Mouse (Mus musculus) heart, adult 2 months (tissue): ENCODE measurements at regions not wholly inside any gene's neighbourhood (a gene's known extent, or its start where the extent isn't known, plus 50 kb on each side); places are given as distances from the start of the nearest gene placed in this dataset.

Experiments
- CTCF ChIP-seq: fragments of 200-600 bp; IDR thresholded peaks from 2 replicates; pipeline ENCODE4 v1.8.1; 2022; ENCODE audit warnings: antibody characterized with exemption, mild to moderate bottlenecking, moderate library complexity
- EP300 ChIP-seq: fragments of 200-500 bp; IDR thresholded peaks from 2 replicates; pipeline ENCODE4 v1.6.1; 2011; ENCODE audit warnings: low read depth, low read length, control low read depth; ENCODE audit not compliant: insufficient read depth
- POLR2A ChIP-seq: fragments of 200-500 bp; IDR thresholded peaks from 2 replicates; pipeline ENCODE4 v1.6.1; 2011; ENCODE audit warnings: mild to moderate bottlenecking, low read depth, low read length, control low read depth; ENCODE audit not compliant: insufficient read depth

DNA sequence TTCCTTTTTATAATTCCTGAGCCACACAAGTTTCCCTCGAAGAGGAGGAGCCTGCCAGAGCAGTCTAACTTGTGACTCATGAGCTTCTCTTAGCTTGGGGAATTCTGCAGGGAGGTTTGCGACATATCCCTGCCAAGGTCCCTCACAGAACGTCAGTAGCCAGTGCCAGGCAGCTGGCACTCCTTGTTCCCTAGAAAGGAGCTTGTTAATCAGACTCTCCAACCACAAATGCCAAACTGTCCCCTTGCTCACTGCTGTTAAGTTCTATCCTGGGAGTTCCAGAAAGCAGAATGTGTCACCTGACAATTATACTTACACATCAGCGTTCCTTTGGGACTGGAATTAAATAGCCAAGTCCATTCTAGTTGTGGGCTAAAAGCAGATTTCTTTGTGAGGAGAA lies 85.1 kb upstream of the Ccdc122 start:
- no peak for TF ChIP-seq CTCF
- TF ChIP-seq POLR2A = 0 out of 2 replicates have a peak, but pooled peaks have one; percentile 12
- peak; percentile 91 for TF ChIP-seq EP300
